Mouse (Mus musculus) lung, adult 2 months (tissue): ENCODE results near the gene Gm20388. TPM values are rescaled to one million over a fixed set of nuclear protein-coding genes. Genes with fewer than 3 reads are reported as not detected.

Source experiments
- DNase-seq: peaks from one replicate; pipeline ENCODE4 v3.0.0; 2022
- H3K4me1 ChIP-seq: fragments of 200-500 bp; 2 replicates; pipeline ENCODE4 v1.6.1; 2011; ENCODE audit warnings: low read length; ENCODE audit not compliant: control insufficient read depth, insufficient read depth
- H3K4me3 ChIP-seq: fragments of 200-500 bp; replicated peaks from 2 replicates; pipeline ENCODE3; 2011; ENCODE audit warnings: low read depth, mild to moderate bottlenecking, control low read depth, low read length; ENCODE audit errors: extremely low read depth
- CTCF ChIP-seq: fragments of 200-500 bp; IDR thresholded peaks from 2 replicates; pipeline ENCODE4 v1.5.1; 2011; ENCODE audit warnings: mild to moderate bottlenecking, low read length, control low read depth; ENCODE audit not compliant: insufficient read depth
- POLR2A ChIP-seq: fragments of 200-500 bp; IDR thresholded peaks from 2 replicates; pipeline ENCODE4 v1.6.1; 2011; ENCODE audit warnings: low read depth, mild to moderate bottlenecking, control low read depth, low read length, borderline replicate concordance; ENCODE audit errors: extremely low read depth
- WGBS: fragments of 180-500 bp; shearing (Covaris S2); methylation state at CpG from one replicate; pipeline ENCODE4 v1.1.7; 2018; 5-methylcytosine and 5-hydroxymethylcytosine counted together
- polyA plus RNA-seq: library from polyadenylated mRNA; depleted of rRNA; stranded (reverse); fragments of >200 nt; gene quantifications from 2 replicates; pipeline ENCODE4 v1.2.3, GENCODE M21; 2012

Gene Gm20388
- polyA plus RNA-seq, 1 experiment = 67.8 TPM

GRCm38 (mm10) chr8:123497699-123498098 lies 3587.1 kb downstream of the Gm20388 start:
- H3K4me3 ChIP-seq = no peak overlapping the region
- 93% methylated on average over 4 of the region's 4 CpGs for WGBS
- no peaks in the 10 kb centered on the region for H3K4me1 ChIP-seq
- DNase-seq = no peak
- no peak for TF ChIP-seq POLR2A
- TF ChIP-seq CTCF = no peak

- TF ChIP-seq CTCF (no peak), POLR2A (no peak)
- Histone ChIP-seq H3K4me1 (no peaks in the 10 kb centered on the region), H3K4me3 (no peak overlapping the region)
- 89% methylated on average over 11 of the region's 11 CpGs for WGBS
- DNase-seq = no peak
Observed at GRCm38 (mm10) chr8:123498963-123499362, 3588.3 kb downstream of the Gm20388 start.

- no peak for DNase-seq
- H3K4me3 ChIP-seq = no peak overlapping the region
Observed at GRCm38 (mm10) chr8:123499556-123499955, 3588.9 kb downstream of the Gm20388 start.

GRCm38 (mm10) chr8:123502192-123502591 lies 3591.6 kb downstream of the Gm20388 start:
- WGBS = 72% methylated on average over 5 of the region's 5 CpGs
- no peaks in the 10 kb centered on the region for H3K4me1 ChIP-seq
- no peak overlapping the region for H3K4me3 ChIP-seq
- TF ChIP-seq POLR2A (no peak), CTCF (no peak)
- DNase-seq = no peak

More at GRCm38 (mm10) chr8:123499556-123499955, 3588.9 kb downstream of the Gm20388 start:
- WGBS = 91% methylated on average over 11 of the region's 11 CpGs
- TF ChIP-seq CTCF (no peak), POLR2A (no peak)
- H3K4me1 ChIP-seq = no peaks in the 10 kb centered on the region

- no peak for TF ChIP-seq CTCF
- no peak for TF ChIP-seq POLR2A
- H3K4me1 ChIP-seq = no peaks in the 10 kb centered on the region
- no peak overlapping the region for H3K4me3 ChIP-seq
- no peak for DNase-seq
- 97% methylated on average over 6 of the region's 6 CpGs for WGBS
Observed at GRCm38 (mm10) chr8:123503801-123504467, 3593.3 kb downstream of the Gm20388 start.

- TF ChIP-seq POLR2A (no peak), CTCF (no peak)
- no peak for DNase-seq
- 92% methylated on average over 9 of the region's 9 CpGs for WGBS
- Histone ChIP-seq H3K4me3 (no peak overlapping the region), H3K4me1 (no peaks in the 10 kb centered on the region)
Observed at GRCm38 (mm10) chr8:123504591-123505195, 3594.1 kb downstream of the Gm20388 start.

- WGBS = 89% methylated on average over 4 of the region's 4 CpGs
- DNase-seq = no peak
- Histone ChIP-seq H3K4me3 (no peak overlapping the region), H3K4me1 (no peaks in the 10 kb centered on the region)
- TF ChIP-seq POLR2A (no peak), CTCF (no peak)
Observed at GRCm38 (mm10) chr8:123505267-123505666, 3594.6 kb downstream of the Gm20388 start.

GRCm38 (mm10) chr8:123505695-123506094 lies 3595.1 kb downstream of the Gm20388 start:
- 77% methylated on average over 9 of the region's 9 CpGs for WGBS
- no peak overlapping the region for H3K4me3 ChIP-seq
- TF ChIP-seq POLR2A (no peak), CTCF (no peak)

GRCm38 (mm10) chr8:123507153-123507552 lies 3596.5 kb downstream of the Gm20388 start:
- 95% methylated on average over 5 of the region's 5 CpGs for WGBS
- Histone ChIP-seq H3K4me3 (no peak overlapping the region), H3K4me1 (no peaks in the 10 kb centered on the region)
- TF ChIP-seq POLR2A = no peak
- TF ChIP-seq CTCF = no peak
- no peak for DNase-seq

More at GRCm38 (mm10) chr8:123505695-123506094, 3595.1 kb downstream of the Gm20388 start:
- H3K4me1 ChIP-seq = no peaks in the 10 kb centered on the region
- DNase-seq = no peak

- no peak overlapping the region for H3K4me3 ChIP-seq
- no peak for TF ChIP-seq POLR2A
- no peak for TF ChIP-seq CTCF
- DNase-seq = no peak
- H3K4me1 ChIP-seq = no peaks in the 10 kb centered on the region
- 71% methylated on average over 5 of the region's 5 CpGs for WGBS
Observed at GRCm38 (mm10) chr8:123510819-123511218, 3600.2 kb downstream of the Gm20388 start.
